Mouse (Mus musculus): Measurements from ENCODE around the gene Sestd1. TPM values are rescaled to one million over a fixed set of nuclear protein-coding genes. Genes with fewer than 3 reads are reported as not detected.

Sestd1 gene
- polyA plus RNA-seq (2015; fragmentation: Illumina TruSeq; extraction: RNeasy Lipid Tissue Mini Kit (QIAGEN cat#74804); ENCODE audit: insufficient read depth, low replicate concordance): 4.0 TPM

GRCm38 (mm10) chr2:77280512-77281409, at the start of gene Sestd1:
TSS of gene Sestd1 (minus strand) at chr2:77280592.

DNA sequence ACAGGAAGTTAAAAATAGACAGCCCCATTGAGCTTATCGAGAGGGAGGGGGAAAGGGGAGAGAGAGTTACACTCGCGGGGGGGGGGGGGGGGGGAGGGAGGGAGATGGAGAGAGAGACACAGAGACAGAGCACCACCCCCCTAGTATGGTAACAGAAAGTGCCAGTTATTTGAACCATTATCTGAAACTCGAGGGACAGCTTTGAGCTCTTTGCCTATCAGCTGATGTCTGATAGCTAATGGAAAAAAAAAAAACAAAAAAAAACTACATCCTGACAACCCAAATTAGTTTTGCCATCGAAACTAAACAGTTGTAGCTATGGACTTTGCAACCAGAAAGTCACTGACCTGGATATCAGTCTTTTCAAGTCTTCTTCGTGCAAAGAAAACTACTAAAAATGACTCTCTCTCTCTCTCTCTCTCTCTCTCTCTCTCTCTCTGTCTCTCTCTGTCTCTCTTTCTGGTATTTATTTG, 109.7 kb downstream of the Sestd1 start, which contains the start of gene Ccdc141:
Ccdc141 (minus strand) TSS at position 4 of the 473 bp plus-strand sequence.

Other genes starting within 250 kb of the Sestd1 start
- 2.1 TPM for gene Ccdc141, start 110.0 kb downstream of the Sestd1 start, polyA plus RNA-seq (2015; fragmentation: Illumina TruSeq; extraction: RNeasy Lipid Tissue Mini Kit (QIAGEN cat#74804); ENCODE audit: insufficient read depth, low replicate concordance)